In genomic region chr14:22161416-22161815, GRCm38 (mm10) we compare ENCODE assay signal across 15 mouse cellular contexts.
DNase-seq lines count a peak whose midpoint lies in the region.
"Had no signal": no experiment of that assay in that cellular context is flagged by ENCODE, and none has a peak within 500 bp of the region (broad histone marks: within the 10 kb centered on the region; RNA-seq: fewer than 3 reads in every experiment).

No protein-coding gene starts in this region.

- peak; percentile 21 for DNase-seq in adrenal gland, postnatal 10 days
- no peak for DNase-seq in adrenal gland, adult 8-10 months
- peak; percentile 16 for DNase-seq in adrenal gland, postnatal 25 days
- peak; percentile 49 for DNase-seq in kidney, adult 9 months
- peak; percentile 48 to 52 for DNase-seq in kidney, postnatal 25 days
- no peak for DNase-seq in left cerebral cortex, postnatal 25 days (ENCODE audit: low spot score in 2 of 2)
- no peak for DNase-seq in cerebellum, postnatal 14 days
- DNase-seq: cerebellum, adult 11-12 months; cerebellum, postnatal 25 days; embryo, embryonic 11 days; forebrain, postnatal 0 days; gastrocnemius, postnatal 36 days; liver, embryonic 13.5 days; right cerebral cortex, adult 18-20 months; thymus, postnatal 36 days had no signal

- intact Hi-C loops in left cerebral cortex, postnatal 25 days (cut with DNase I) = no loop called here

Comparison
In these comparisons a context has a peak if more than half of its experiments do, and no peak if none do; other contexts are left out.
1. DNase-seq: peak in adrenal gland, postnatal 10 days (single experiment), adrenal gland, postnatal 25 days (single experiment), kidney, adult 9 months (single experiment) and kidney, postnatal 25 days (2 of 2); none in adrenal gland, adult 8-10 months (single experiment), left cerebral cortex, postnatal 25 days (0 of 2) and cerebellum, postnatal 14 days (0 of 2).